Mouse (Mus musculus): ENCODE data around the gene Ppfia4. TPM values are rescaled to one million over a fixed set of nuclear protein-coding genes. Genes with fewer than 3 reads are reported as not detected.

Gene Ppfia4
- polyA plus RNA-seq, 1 experiment from 2014 or later = 32.0 TPM

GRCm38 (mm10) chr1:134310729-134311128, 22.0 kb downstream of the Ppfia4 start:
- no peak for ATAC-seq
- H3K36me3 ChIP-seq (ENCODE audit: control insufficient read depth, insufficient read depth, low read length) = peaks cover 16% of the 10 kb centered on the region
- WGBS = 99% methylated on average over 3 of the region's 3 CpGs
- no peak overlapping the region for H3K4me2 ChIP-seq (ENCODE audit: low read length)
- H3K9ac ChIP-seq (ENCODE audit: low read depth, low read length) = no peak overlapping the region
- H3K4me1 ChIP-seq (ENCODE audit: control insufficient read depth, insufficient read depth, low read depth, low read length) = no peaks in the 10 kb centered on the region
- H3K9me3 ChIP-seq (ENCODE audit: control insufficient read depth, low read length) = no peaks in the 10 kb centered on the region
- no peaks in the 10 kb centered on the region for H3K27me3 ChIP-seq (replicated peaks; ENCODE audit: control insufficient read depth, insufficient read depth, low read length)
- H3K27ac ChIP-seq (ENCODE audit: low read depth, low read length) = no peak overlapping the region
- no peak overlapping the region for H3K4me3 ChIP-seq (ENCODE audit: low read length)

- WGBS = 87% methylated on average over 2 of the region's 2 CpGs
- no peak overlapping the region for H3K4me3 ChIP-seq (ENCODE audit: low read length)
- no peaks in the 10 kb centered on the region for H3K9me3 ChIP-seq (ENCODE audit: control insufficient read depth, low read length)
- H3K4me2 ChIP-seq (ENCODE audit: low read length) = no peak overlapping the region
- ATAC-seq = no peak
- H3K27me3 ChIP-seq (replicated peaks; ENCODE audit: control insufficient read depth, insufficient read depth, low read length) = no peaks in the 10 kb centered on the region
- H3K27ac ChIP-seq (ENCODE audit: low read depth, low read length) = no peak overlapping the region
- H3K4me1 ChIP-seq (ENCODE audit: control insufficient read depth, insufficient read depth, low read depth, low read length) = no peaks in the 10 kb centered on the region
- H3K36me3 ChIP-seq (ENCODE audit: control insufficient read depth, insufficient read depth, low read length) = peaks cover 16% of the 10 kb centered on the region
- H3K9ac ChIP-seq (ENCODE audit: low read depth, low read length) = no peak overlapping the region
These were observed 22.4 kb downstream of the Ppfia4 start for GRCm38 (mm10) chr1:134310291-134310690.

GRCm38 (mm10) chr1:134307409-134307808, 25.3 kb downstream of the Ppfia4 start:
- Histone ChIP-seq H3K9me3 (ENCODE audit: control insufficient read depth, low read length) (no peaks in the 10 kb centered on the region), H3K36me3 (ENCODE audit: control insufficient read depth, insufficient read depth, low read length) (peaks cover 14% of the 10 kb centered on the region), H3K4me3 (ENCODE audit: low read length) (no peak overlapping the region), H3K27me3 (replicated peaks; ENCODE audit: control insufficient read depth, insufficient read depth, low read length) (no peaks in the 10 kb centered on the region), H3K27ac (ENCODE audit: low read depth, low read length) (no peak overlapping the region), H3K4me1 (ENCODE audit: control insufficient read depth, insufficient read depth, low read depth, low read length) (peaks cover 6% of the 10 kb centered on the region), H3K9ac (ENCODE audit: low read depth, low read length) (no peak overlapping the region), H3K4me2 (ENCODE audit: low read length) (no peak overlapping the region)
- ATAC-seq = no peak
- 27% methylated on average over 10 of the region's 10 CpGs for WGBS

GRCm38 (mm10) chr1:134304940-134305339, 27.8 kb downstream of the Ppfia4 start:
- H3K27ac ChIP-seq (ENCODE audit: low read depth, low read length) = no peak overlapping the region
- H3K9ac ChIP-seq (ENCODE audit: low read depth, low read length) = no peak overlapping the region
- peaks cover 8% of the 10 kb centered on the region for H3K27me3 ChIP-seq (replicated peaks; ENCODE audit: control insufficient read depth, insufficient read depth, low read length)
- WGBS = 94% methylated on average over 9 of the region's 9 CpGs
- H3K4me1 ChIP-seq (ENCODE audit: control insufficient read depth, insufficient read depth, low read depth, low read length) = peaks cover 6% of the 10 kb centered on the region
- no peak overlapping the region for H3K4me3 ChIP-seq (ENCODE audit: low read length)
- no peak for ATAC-seq
- no peaks in the 10 kb centered on the region for H3K9me3 ChIP-seq (ENCODE audit: control insufficient read depth, low read length)
- peaks cover 7% of the 10 kb centered on the region; the same call in 1 of the 2 replicates for H3K36me3 ChIP-seq (ENCODE audit: control insufficient read depth, insufficient read depth, low read length)
- H3K4me2 ChIP-seq (ENCODE audit: low read length) = no peak overlapping the region

GRCm38 (mm10) chr1:134302568-134303238, 30.0 kb downstream of the Ppfia4 start:
- Histone ChIP-seq H3K4me2 (ENCODE audit: low read length) (no peak overlapping the region), H3K9ac (ENCODE audit: low read depth, low read length) (peak overlapping the region; percentile 30; the same call in 1 of the 2 replicates), H3K27ac (ENCODE audit: low read depth, low read length) (peak overlapping the region; percentile 64), H3K4me1 (ENCODE audit: control insufficient read depth, insufficient read depth, low read depth, low read length) (peaks cover 16% of the 10 kb centered on the region), H3K27me3 (replicated peaks; ENCODE audit: control insufficient read depth, insufficient read depth, low read length) (peaks cover 13% of the 10 kb centered on the region), H3K36me3 (ENCODE audit: control insufficient read depth, insufficient read depth, low read length) (0 out of 2 replicates have a peak, but pooled peaks cover 2% of the 10 kb centered on the region), H3K9me3 (ENCODE audit: control insufficient read depth, low read length) (no peaks in the 10 kb centered on the region), H3K4me3 (ENCODE audit: low read length) (no peak overlapping the region)
- 22% methylated on average over 8 of the region's 8 CpGs for WGBS
- no peak for ATAC-seq

GRCm38 (mm10) chr1:134298636-134299411, 33.9 kb downstream of the Ppfia4 start:
- peak overlapping the region; percentile 43 for H3K4me3 ChIP-seq (ENCODE audit: low read length)
- peak overlapping the region; percentile 65 for H3K9ac ChIP-seq (ENCODE audit: low read depth, low read length)
- peaks cover 14% of the 10 kb centered on the region for H3K27me3 ChIP-seq (replicated peaks; ENCODE audit: control insufficient read depth, insufficient read depth, low read length)
- H3K9me3 ChIP-seq (ENCODE audit: control insufficient read depth, low read length) = no peaks in the 10 kb centered on the region
- ATAC-seq = 0 out of 2 replicates have a peak, but pooled peaks have one; percentile 35
- WGBS = 12% methylated on average over 36 of the region's 59 CpGs
- H3K27ac ChIP-seq (ENCODE audit: low read depth, low read length) = no peak overlapping the region
- H3K4me1 ChIP-seq (ENCODE audit: control insufficient read depth, insufficient read depth, low read depth, low read length) = peaks cover 16% of the 10 kb centered on the region
- H3K4me2 ChIP-seq (ENCODE audit: low read length) = peak overlapping the region; percentile 77
- H3K36me3 ChIP-seq (ENCODE audit: control insufficient read depth, insufficient read depth, low read length) = 0 out of 2 replicates have a peak, but pooled peaks cover 2% of the 10 kb centered on the region

GRCm38 (mm10) chr1:134297265-134297664, 35.5 kb downstream of the Ppfia4 start:
- H3K4me3 ChIP-seq (ENCODE audit: low read length) = no peak overlapping the region
- no peaks in the 10 kb centered on the region for H3K9me3 ChIP-seq (ENCODE audit: control insufficient read depth, low read length)
- H3K9ac ChIP-seq (ENCODE audit: low read depth, low read length) = no peak overlapping the region
- peaks cover 14% of the 10 kb centered on the region for H3K27me3 ChIP-seq (replicated peaks; ENCODE audit: control insufficient read depth, insufficient read depth, low read length)
- H3K4me2 ChIP-seq (ENCODE audit: low read length) = no peak overlapping the region
- ATAC-seq = no peak
- no peak overlapping the region for H3K27ac ChIP-seq (ENCODE audit: low read depth, low read length)
- peaks cover 9% of the 10 kb centered on the region for H3K4me1 ChIP-seq (ENCODE audit: control insufficient read depth, insufficient read depth, low read depth, low read length)
- H3K36me3 ChIP-seq (ENCODE audit: control insufficient read depth, insufficient read depth, low read length) = no peaks in the 10 kb centered on the region
- 82% methylated on average over 8 of the region's 8 CpGs for WGBS

- no peaks in the 10 kb centered on the region for H3K36me3 ChIP-seq (ENCODE audit: control insufficient read depth, insufficient read depth, low read length)
- peaks cover 6% of the 10 kb centered on the region; the same call in 1 of the 2 replicates for H3K27me3 ChIP-seq (replicated peaks; ENCODE audit: control insufficient read depth, insufficient read depth, low read length)
- H3K9me3 ChIP-seq (ENCODE audit: control insufficient read depth, low read length) = no peaks in the 10 kb centered on the region
- H3K9ac ChIP-seq (ENCODE audit: low read depth, low read length) = no peak overlapping the region
- no peak overlapping the region for H3K4me2 ChIP-seq (ENCODE audit: low read length)
- WGBS = 61% methylated on average over 3 of the region's 3 CpGs
- no peak for ATAC-seq
- peaks cover 5% of the 10 kb centered on the region; the same call in 1 of the 2 replicates for H3K4me1 ChIP-seq (ENCODE audit: control insufficient read depth, insufficient read depth, low read depth, low read length)
- H3K27ac ChIP-seq (ENCODE audit: low read depth, low read length) = no peak overlapping the region
- no peak overlapping the region for H3K4me3 ChIP-seq (ENCODE audit: low read length)
These were observed 38.8 kb downstream of the Ppfia4 start for GRCm38 (mm10) chr1:134293738-134294604.
